Mouse (Mus musculus) heart, embryonic 12.5 days (tissue): ENCODE measurements around the gene Acot4. TPM values are rescaled to one million over a fixed set of nuclear protein-coding genes. Genes with fewer than 3 reads are reported as not detected.
"Not testable (repeated sequence)": the region's sequence is repeated elsewhere in the genome, so short reads cannot be mapped to it uniquely, and the experiment has no call there.

Experiments
- ATAC-seq: fragments of 200-750 bp; cut with Nextera tagmentation; 2 replicates; pipeline ENCODE4 v1.8.0; 2017; ENCODE audit warnings: moderate TSS enrichment, moderate library complexity; ENCODE audit not compliant: insufficient number of reproducible peaks, low FRiP score
- H3K27ac ChIP-seq: fragments of 300-500 bp; sonication (generic); 2 replicates; pipeline ENCODE4 v1.5.1; 2016; ENCODE audit warnings: mild to moderate bottlenecking, moderate library complexity; ENCODE audit not compliant: poor library complexity, severe bottlenecking
- H3K27me3 ChIP-seq: fragments of 300-500 bp; sonication (generic); replicated peaks from 2 replicates; pipeline ENCODE4 v1.6.1; 2016; ENCODE audit warnings: mild to moderate bottlenecking, moderate library complexity
- H3K36me3 ChIP-seq: fragments of 300-500 bp; sonication (generic); 2 replicates; pipeline ENCODE4 v1.6.1; 2016; ENCODE audit warnings: mild to moderate bottlenecking, moderate library complexity
- H3K4me1 ChIP-seq: fragments of 300-500 bp; sonication (generic); replicated peaks from 2 replicates; pipeline ENCODE4 v1.6.1; 2016; ENCODE audit warnings: mild to moderate bottlenecking
- H3K4me2 ChIP-seq: fragments of 300-500 bp; sonication (generic); 2 replicates; pipeline ENCODE4 v1.6.1; 2016; ENCODE audit warnings: mild to moderate bottlenecking, moderate library complexity
- H3K4me3 ChIP-seq: fragments of 300-500 bp; sonication (generic); 2 replicates; pipeline ENCODE4 v1.5.1; 2016; ENCODE audit warnings: mild to moderate bottlenecking
- H3K9ac ChIP-seq: fragments of 300-500 bp; sonication (generic); 2 replicates; pipeline ENCODE4 v1.6.1; 2016; ENCODE audit warnings: mild to moderate bottlenecking, moderate library complexity
- H3K9me3 ChIP-seq: fragments of 300-500 bp; sonication (generic); replicated peaks from 2 replicates; pipeline ENCODE4 v1.6.1; 2016; ENCODE audit warnings: mild to moderate bottlenecking, moderate library complexity
- WGBS: fragments of 180-500 bp; shearing (Covaris S2); methylation state at CpG from one replicate; pipeline ENCODE4 v1.1.7; 2016; 5-methylcytosine and 5-hydroxymethylcytosine counted together
- polyA plus RNA-seq: library from polyadenylated mRNA; unstranded; fragments of >200 nt; fragmentation: Nextera tagmentation; extraction: Ambion mirVana; gene quantifications from 2 replicates; pipeline ENCODE4 v1.2.1, GENCODE M21; 2016

The Acot4 gene
- 0.36 and 0.64 TPM in 2 replicates for polyA plus RNA-seq

DNA sequence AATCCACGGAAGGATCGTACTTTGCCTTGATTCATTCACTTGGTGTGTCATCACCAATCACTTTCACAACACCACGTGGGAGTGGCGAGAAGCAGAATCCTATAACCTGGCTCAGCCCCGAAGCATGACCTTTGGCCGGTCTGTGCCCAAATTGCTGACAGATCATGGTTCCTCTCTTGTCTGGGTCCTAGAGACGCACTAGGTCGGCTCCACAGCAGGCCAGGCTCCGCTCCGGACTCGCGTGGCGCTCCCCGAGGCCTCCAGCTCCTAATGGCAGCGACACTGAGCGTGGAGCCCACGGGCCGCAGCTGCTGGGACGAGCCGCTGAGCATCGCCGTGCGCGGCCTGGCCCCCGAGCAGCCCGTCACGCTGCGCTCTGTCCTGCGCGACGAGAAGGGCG is at the start of gene Acot4:
Gene Acot4 (plus strand): TSS at position 139 of the 400 bp plus-strand sequence.
- not testable (repeated sequence) for H3K27me3 ChIP-seq, H3K27ac ChIP-seq, H3K4me1 ChIP-seq, ATAC-seq, H3K36me3 ChIP-seq, H3K9me3 ChIP-seq
- WGBS, result 8% methylated on average over 32 of the region's 32 CpGs
- Histone ChIP-seq H3K4me2 (peak within 1 kb of the TSS; percentile 85), H3K4me3 (peak within 1 kb of the TSS; percentile 56), H3K9ac (peak within 1 kb of the TSS; percentile 73)

DNA sequence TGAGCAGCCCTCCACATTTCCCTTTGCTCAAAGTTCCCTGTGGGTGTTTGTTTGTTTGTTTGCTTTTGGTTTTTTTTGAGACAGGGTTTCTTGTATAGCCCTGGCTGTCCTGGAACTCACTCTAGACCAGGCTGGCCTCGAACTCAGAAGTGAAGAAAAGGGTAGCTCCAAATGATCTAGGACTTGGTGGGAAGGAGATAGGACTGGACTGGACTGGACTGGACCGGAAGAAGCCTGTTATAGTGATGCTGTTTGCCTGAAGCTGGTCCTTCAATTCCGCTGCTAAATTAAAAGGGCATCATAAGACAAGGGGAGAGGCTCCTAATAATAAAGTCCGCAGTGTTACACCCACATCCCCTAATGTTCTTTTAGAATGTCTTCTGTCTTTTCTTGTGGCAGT is 49.7 kb upstream of the Acot4 start:
- Histone ChIP-seq H3K9me3 (no peaks in the 10 kb centered on the region; the same call in 1 of the 2 replicates), H3K4me3 (peak overlapping the region; percentile 70), H3K36me3 (peaks cover 10% of the 10 kb centered on the region), H3K4me2 (peak overlapping the region; percentile 72), H3K27ac (peak overlapping the region; percentile 97; the same call in 1 of the 2 replicates), H3K4me1 (peaks cover 6% of the 10 kb centered on the region), H3K27me3 (no peaks in the 10 kb centered on the region), H3K9ac (peak overlapping the region; percentile 83)
- WGBS, result 61% methylated on average over 4 of the region's 4 CpGs
- ATAC-seq, result peak; percentile 27; the same call in 1 of the 2 replicates

DNA sequence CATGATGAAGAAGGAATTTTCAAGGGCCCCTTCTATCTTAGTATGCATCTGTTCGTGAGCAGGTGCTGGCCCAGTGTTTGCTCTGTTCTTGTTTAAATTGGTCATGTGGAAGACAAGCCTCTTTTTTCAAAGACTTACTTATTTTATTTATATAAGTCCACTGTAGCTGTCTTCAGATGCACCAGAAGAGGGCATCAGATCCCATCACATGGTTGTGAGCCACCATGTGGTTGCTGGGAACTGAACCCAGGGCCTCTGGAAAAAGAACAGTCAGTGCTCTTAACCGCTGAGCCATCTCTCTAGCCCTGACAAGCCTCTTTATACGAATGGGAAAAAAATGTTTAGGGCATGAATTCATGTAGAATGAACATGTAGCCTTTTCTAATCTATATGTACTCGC is 48.8 kb upstream of the Acot4 start:
- Histone ChIP-seq H3K4me3 (no peak overlapping the region), H3K4me1 (peaks cover 6% of the 10 kb centered on the region), H3K27me3 (no peaks in the 10 kb centered on the region), H3K27ac (no peak overlapping the region), H3K4me2 (no peak overlapping the region), H3K9ac (no peak overlapping the region), H3K36me3 (peaks cover 19% of the 10 kb centered on the region), H3K9me3 (no peaks in the 10 kb centered on the region; the same call in none of the 2 replicates)
- WGBS, result 96% methylated on average over 4 of the region's 4 CpGs
- ATAC-seq, result no peak

DNA sequence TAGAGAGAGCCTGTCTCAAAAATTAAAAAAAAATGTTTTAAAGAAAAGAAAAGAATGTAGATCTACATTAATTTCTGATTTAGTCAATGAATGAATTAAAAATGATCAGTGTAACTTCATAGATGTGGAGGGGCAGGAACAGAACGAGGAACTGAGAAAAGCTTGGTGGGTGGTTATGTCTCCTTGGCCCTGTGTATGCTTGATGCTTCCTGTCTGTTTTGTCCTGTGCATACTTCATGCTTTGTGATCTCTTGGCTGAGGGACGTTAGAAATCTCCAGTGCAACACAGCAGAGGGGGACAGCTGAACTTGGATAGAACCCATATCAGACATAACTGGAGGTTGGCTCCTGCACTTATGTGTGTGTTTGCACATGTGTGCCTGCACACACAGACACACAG is 41.0 kb upstream of the Acot4 start:
- WGBS, result 69% methylated on average over 2 of the region's 2 CpGs
- H3K27ac ChIP-seq, result no peak overlapping the region
- H3K36me3 ChIP-seq, result peaks cover 21% of the 10 kb centered on the region
- no peak overlapping the region for H3K9ac ChIP-seq
- peaks cover 6% of the 10 kb centered on the region; the same call in 1 of the 2 replicates for H3K9me3 ChIP-seq
- no peaks in the 10 kb centered on the region for H3K27me3 ChIP-seq
- H3K4me3 ChIP-seq, result no peak overlapping the region
- no peak overlapping the region for H3K4me2 ChIP-seq
- no peak for ATAC-seq
- peaks cover 21% of the 10 kb centered on the region for H3K4me1 ChIP-seq

DNA sequence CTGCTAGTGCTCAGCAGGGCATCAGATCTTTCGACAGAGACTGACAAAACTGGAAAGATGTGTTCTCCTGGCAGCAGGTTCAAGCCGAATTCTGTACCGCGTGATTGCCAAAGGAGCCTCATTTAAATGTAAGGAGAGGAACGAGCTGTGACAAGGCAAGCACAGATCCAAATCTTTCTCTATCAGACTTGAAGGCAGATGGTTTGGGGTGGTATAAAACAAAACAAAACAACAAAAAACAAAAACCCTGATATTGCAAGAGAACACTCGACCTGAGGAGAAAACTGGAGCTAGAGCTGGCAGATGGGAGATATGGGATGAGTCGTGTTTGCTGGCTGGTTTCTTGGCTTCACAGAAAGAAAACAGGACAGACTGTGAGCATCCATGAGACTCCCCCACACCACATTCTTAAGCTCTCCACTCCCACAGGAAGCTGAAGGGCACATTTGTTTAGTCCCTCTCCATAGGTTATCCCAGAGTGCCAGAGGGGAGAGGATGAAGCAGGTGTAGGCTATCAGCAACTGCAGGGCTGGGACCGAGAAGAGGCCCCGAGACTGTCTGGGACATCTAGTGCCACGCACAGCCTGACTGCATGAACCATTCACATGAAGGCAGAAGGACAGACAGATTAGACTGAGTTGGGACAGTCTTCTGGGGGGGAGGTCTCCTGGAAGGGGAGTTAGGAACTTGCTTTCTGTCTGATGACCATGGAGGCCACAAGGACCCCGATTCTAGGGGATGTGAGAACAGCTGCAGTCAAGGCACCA is 39.7 kb upstream of the Acot4 start:
- Histone ChIP-seq H3K9ac (no peak overlapping the region), H3K27me3 (no peaks in the 10 kb centered on the region), H3K27ac (no peak overlapping the region), H3K36me3 (peaks cover 14% of the 10 kb centered on the region), H3K4me3 (no peak overlapping the region), H3K4me2 (no peak overlapping the region), H3K4me1 (peaks cover 21% of the 10 kb centered on the region), H3K9me3 (peaks cover 10% of the 10 kb centered on the region)
- no peak for ATAC-seq
- WGBS, result 51% methylated on average over 11 of the region's 11 CpGs

DNA sequence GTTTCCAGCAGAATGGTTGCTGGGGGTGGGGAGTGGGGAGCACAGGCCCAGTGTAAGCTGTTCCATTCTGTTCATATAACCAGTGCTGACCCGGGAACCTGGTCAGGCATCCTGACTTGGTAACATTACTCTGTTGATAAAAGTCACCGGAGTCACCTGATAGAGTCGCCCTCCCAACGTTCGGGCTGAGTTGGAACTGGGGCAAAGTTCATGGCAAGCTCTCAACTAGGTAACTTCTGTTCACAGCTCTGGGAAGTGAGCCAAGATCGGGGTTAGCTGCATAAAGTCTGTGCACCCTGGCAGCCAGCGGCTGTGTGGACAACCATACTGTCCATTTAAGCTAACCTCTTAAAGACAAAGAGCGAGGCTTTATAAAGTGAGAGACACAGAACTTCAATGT is 38.9 kb upstream of the Acot4 start:
- WGBS, result 38% methylated on average over 8 of the region's 8 CpGs
- H3K9ac ChIP-seq, H3K4me3 ChIP-seq, H3K27me3 ChIP-seq, H3K36me3 ChIP-seq: not testable (repeated sequence)
- H3K9me3 ChIP-seq, result peaks cover 10% of the 10 kb centered on the region
- peak overlapping the region; percentile 21 for H3K4me2 ChIP-seq
- 0 out of 2 replicates have a peak overlapping the region, but pooled peaks have one; percentile 31 for H3K27ac ChIP-seq
- ATAC-seq, result peak; percentile 72; the same call in 1 of the 2 replicates
- peaks cover 21% of the 10 kb centered on the region for H3K4me1 ChIP-seq

DNA sequence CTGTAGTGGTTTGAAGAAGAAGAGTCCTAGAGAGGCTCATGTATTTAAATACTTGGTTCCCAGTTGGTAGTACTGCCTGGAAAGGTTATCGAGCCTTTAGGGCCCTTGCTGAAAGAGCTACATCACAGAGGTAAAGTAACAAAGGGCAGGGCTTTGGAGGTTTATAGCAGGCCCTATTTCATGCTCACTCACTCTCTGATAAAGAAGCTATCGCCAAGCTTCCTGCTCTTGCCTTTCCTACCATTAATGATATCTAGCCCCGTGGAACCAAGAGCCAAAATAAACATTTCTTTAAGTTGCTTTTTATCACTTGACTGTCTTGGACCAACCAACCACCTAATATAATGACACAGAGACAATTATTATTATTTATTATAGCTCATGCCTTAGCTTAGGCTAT is 37.8 kb upstream of the Acot4 start:
- no peaks in the 10 kb centered on the region for H3K27me3 ChIP-seq
- 45% methylated on average over 3 of the region's 3 CpGs for WGBS
- no peak; the same call in 1 of the 2 replicates for ATAC-seq
- no peak overlapping the region for H3K27ac ChIP-seq
- no peak overlapping the region for H3K4me3 ChIP-seq
- H3K4me2 ChIP-seq, result no peak overlapping the region
- H3K9me3 ChIP-seq, result peaks cover 10% of the 10 kb centered on the region
- H3K36me3 ChIP-seq, result no peaks in the 10 kb centered on the region
- H3K4me1 ChIP-seq, result peaks cover 21% of the 10 kb centered on the region
- H3K9ac ChIP-seq, result no peak overlapping the region

DNA sequence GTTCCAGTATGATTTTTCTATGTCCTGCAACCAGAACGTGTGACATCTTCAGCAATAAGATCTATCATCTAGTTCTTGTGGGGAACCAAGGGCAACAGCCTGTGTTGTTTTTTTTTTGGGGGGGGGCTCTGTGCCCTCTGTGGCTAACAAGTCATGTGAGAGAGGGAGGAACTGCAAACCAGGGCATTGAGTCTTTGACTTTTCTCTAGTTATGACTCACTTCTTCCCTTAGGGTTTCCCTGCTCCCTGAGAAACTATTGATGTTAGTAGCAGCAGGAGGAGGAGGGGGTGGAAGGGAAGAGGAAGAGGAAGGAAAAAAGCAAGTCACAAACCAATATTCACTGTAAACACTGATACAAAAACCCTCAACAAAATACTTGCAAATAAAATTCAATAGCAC is 34.3 kb upstream of the Acot4 start:
- 76% methylated on average over 1 of the region's 1 CpGs for WGBS
- no peak for ATAC-seq
- Histone ChIP-seq H3K4me2 (no peak overlapping the region), H3K27me3 (0 out of 2 replicates have a peak, but pooled peaks cover 3% of the 10 kb centered on the region), H3K27ac (no peak overlapping the region), H3K9me3 (peaks cover 10% of the 10 kb centered on the region), H3K9ac (no peak overlapping the region), H3K36me3 (no peaks in the 10 kb centered on the region), H3K4me1 (peaks cover 18% of the 10 kb centered on the region), H3K4me3 (no peak overlapping the region)

DNA sequence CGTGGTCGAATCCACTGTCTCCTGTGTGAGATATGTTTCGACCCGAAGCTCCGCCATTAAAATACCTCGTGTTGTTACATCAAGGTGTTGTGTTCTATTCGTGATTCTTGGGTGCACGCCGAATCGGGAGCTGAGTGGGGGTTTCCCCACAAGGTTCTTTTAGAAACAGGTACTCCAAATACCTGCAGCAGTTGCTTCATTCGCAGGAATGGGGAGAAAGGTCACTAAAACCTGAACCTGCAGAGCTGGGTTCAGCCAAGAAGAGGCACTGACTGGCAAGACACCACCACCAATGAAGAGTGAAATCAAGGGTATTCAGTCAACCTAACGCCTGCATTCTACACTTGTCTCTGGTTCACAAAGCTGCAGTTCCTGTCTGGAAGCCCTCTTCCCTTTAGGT is 29.9 kb upstream of the Acot4 start:
- H3K36me3 ChIP-seq, result no peaks in the 10 kb centered on the region
- no peak overlapping the region for H3K4me3 ChIP-seq
- 0 out of 2 replicates have a peak, but pooled peaks cover 3% of the 10 kb centered on the region for H3K27me3 ChIP-seq
- H3K4me1 ChIP-seq, result peaks cover 16% of the 10 kb centered on the region
- 88% methylated on average over 12 of the region's 12 CpGs for WGBS
- ATAC-seq, result no peak
- no peaks in the 10 kb centered on the region for H3K9me3 ChIP-seq
- no peak overlapping the region for H3K27ac ChIP-seq
- no peak overlapping the region for H3K9ac ChIP-seq
- no peak overlapping the region for H3K4me2 ChIP-seq

DNA sequence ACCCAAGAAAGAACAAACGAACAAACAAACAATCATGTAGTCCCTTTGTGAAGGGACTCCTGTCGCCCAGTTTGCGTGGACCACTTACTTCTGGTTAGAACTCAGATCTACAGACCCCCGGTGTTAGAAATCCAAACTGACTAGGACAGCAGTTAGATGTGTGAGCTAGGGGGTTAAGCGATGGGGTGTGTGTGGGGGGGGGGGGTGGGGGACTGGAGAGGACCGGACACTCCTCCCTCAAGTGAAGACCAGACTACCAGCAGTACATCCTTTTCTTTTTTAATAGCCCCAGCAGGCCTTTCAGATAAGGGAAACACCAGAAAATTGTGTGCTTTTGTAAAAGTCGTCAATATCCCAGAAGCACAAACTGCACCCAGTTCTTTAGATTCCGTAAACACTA is 29.4 kb upstream of the Acot4 start:
- H3K27ac ChIP-seq, result no peak overlapping the region
- 61% methylated on average over 8 of the region's 8 CpGs for WGBS
- no peaks in the 10 kb centered on the region for H3K36me3 ChIP-seq
- H3K4me1 ChIP-seq, result peaks cover 16% of the 10 kb centered on the region
- no peak overlapping the region for H3K9ac ChIP-seq
- 0 out of 2 replicates have a peak, but pooled peaks cover 3% of the 10 kb centered on the region for H3K27me3 ChIP-seq
- peak overlapping the region; percentile 66 for H3K4me2 ChIP-seq
- no peaks in the 10 kb centered on the region for H3K9me3 ChIP-seq
- peak overlapping the region; percentile 49 for H3K4me3 ChIP-seq
- no peak for ATAC-seq

DNA sequence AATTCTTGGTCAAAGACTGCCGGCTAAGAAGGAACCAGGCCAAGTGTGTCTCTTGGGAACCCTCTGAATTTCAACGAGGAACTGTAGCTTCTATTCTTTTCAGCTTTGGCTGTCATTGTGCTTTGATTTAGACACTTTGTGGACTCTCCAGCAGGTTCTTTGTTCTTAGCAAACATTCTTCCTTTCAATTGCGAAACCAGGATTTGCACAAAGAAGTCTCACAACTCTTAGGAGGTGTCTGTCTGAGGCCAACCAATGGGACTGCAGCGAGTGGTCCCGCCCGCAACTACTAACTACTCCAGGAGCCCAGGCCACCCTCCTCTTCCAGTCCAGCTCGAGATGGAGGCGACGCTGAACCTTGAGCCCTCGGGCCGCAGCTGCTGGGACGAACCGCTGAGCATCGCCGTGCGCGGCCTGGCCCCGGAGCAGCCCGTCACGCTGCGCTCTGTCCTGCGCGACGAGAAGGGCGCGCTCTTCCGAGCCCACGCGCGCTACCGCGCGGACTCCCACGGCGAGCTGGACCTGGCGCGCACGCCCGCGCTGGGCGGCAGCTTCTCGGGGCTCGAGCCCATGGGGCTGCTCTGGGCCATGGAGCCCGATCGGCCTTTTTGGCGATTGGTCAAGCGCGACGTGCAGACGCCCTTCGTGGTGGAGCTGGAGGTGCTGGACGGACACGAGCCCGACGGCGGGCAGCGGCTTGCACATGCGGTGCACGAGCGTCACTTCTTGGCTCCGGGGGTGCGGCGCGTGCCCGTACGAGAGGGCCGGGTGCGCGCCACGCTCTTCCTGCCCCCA is 28.8 kb upstream of the Acot4 start, which contains the start of gene Acot1:
Gene Acot1 (plus strand): TSS at position 320 of the 795 bp plus-strand sequence.
- not testable (repeated sequence) for H3K9me3 ChIP-seq, H3K27me3 ChIP-seq, H3K36me3 ChIP-seq
- peak within 1 kb of the TSS; percentile 49 for H3K4me3 ChIP-seq
- peak within 1 kb of the TSS; percentile 2; the same call in 1 of the 2 replicates for H3K27ac ChIP-seq
- peak within 1 kb of the TSS; percentile 66 for H3K4me2 ChIP-seq
- ATAC-seq, result peak; percentile 84
- H3K9ac ChIP-seq, result peak within 1 kb of the TSS; percentile 73
- 3% methylated on average over 57 of the region's 70 CpGs for WGBS
- H3K4me1 ChIP-seq, result peaks cover 16% of the 10 kb centered on the region
